Mouse (Mus musculus): ENCODE data around the gene Clip2. TPM values are rescaled to one million over a fixed set of nuclear protein-coding genes. Genes with fewer than 3 reads are reported as not detected.

Gene Clip2
- polyA plus RNA-seq, 1 experiment, result 21.9 TPM

DNA sequence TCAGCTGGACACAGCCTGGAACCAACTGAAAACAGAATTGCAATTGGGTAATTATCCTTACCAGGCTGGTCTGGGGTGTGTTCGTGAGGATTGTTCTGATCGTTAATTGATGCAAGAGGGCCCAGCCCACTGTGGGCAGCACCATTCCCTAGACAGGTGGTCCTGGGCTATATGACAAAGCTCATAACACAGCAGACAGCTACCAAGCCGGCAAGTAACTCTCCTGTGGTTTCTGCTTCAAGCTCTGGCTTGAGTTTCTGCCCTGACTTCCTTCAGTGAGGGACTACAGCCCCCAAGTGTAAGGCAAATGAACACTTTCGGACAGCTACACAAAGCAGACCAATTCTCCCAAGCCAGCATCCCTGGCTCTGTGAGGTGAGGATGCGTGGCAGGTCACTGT is 55.2 kb downstream of the Clip2 start:
- WGBS, result 93% methylated on average over 5 of the region's 5 CpGs
- TF ChIP-seq CTCF (IDR thresholded peaks at IDR 0.05; ENCODE audit: insufficient read depth, low read length) (no peak), POLR2A (IDR thresholded peaks at IDR 0.05; ENCODE audit: borderline replicate concordance, extremely low read depth, low read depth, low read length) (no peak)
- Histone ChIP-seq H3K4me3 (replicated peaks; ENCODE audit: extremely low read depth, low read depth, low read length) (no peak overlapping the region), H3K4me1 (ENCODE audit: control insufficient read depth, insufficient read depth, low read length) (peaks cover 4% of the 10 kb centered on the region)
- no peak for DNase-seq

- H3K4me3 ChIP-seq (replicated peaks; ENCODE audit: extremely low read depth, low read depth, low read length), result no peak overlapping the region
- TF ChIP-seq CTCF (IDR thresholded peaks at IDR 0.05; ENCODE audit: insufficient read depth, low read length) (no peak), POLR2A (IDR thresholded peaks at IDR 0.05; ENCODE audit: borderline replicate concordance, extremely low read depth, low read depth, low read length) (no peak)
- WGBS, result 61% methylated on average over 4 of the region's 4 CpGs
- peaks cover 7% of the 10 kb centered on the region for H3K4me1 ChIP-seq (ENCODE audit: control insufficient read depth, insufficient read depth, low read length)
- no peak for DNase-seq
Measured at GRCm38 (mm10) chr5:134495796-134496195, 56.4 kb downstream of the Clip2 start.

DNA sequence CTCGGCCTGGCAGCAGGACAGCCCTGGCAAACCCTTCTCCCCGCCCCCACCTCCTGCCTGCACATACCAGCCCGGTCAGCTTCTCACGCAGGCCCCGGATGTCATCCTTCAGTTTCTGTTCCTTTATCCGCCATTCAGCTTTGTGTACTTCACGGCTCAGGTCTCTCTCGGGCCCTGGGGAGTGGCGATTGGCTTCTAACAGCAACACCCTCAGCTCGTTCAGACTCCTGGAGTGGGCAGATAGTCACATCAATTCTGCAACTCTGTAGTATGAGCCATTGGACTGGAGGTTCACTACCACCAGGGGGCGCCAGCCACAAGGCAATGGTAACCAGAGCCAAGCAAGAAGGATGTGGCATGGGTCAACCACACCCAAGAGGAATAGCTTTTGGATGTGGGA is 58.1 kb downstream of the Clip2 start:
- TF ChIP-seq CTCF (IDR thresholded peaks at IDR 0.05; ENCODE audit: insufficient read depth, low read length) (peak; percentile 94), POLR2A (IDR thresholded peaks at IDR 0.05; ENCODE audit: borderline replicate concordance, extremely low read depth, low read depth, low read length) (no peak)
- DNase-seq, result peak; percentile 84
- 51% methylated on average over 11 of the region's 11 CpGs for WGBS
- H3K4me1 ChIP-seq (ENCODE audit: control insufficient read depth, insufficient read depth, low read length), result peaks cover 9% of the 10 kb centered on the region
- no peak overlapping the region for H3K4me3 ChIP-seq (replicated peaks; ENCODE audit: extremely low read depth, low read depth, low read length)

DNA sequence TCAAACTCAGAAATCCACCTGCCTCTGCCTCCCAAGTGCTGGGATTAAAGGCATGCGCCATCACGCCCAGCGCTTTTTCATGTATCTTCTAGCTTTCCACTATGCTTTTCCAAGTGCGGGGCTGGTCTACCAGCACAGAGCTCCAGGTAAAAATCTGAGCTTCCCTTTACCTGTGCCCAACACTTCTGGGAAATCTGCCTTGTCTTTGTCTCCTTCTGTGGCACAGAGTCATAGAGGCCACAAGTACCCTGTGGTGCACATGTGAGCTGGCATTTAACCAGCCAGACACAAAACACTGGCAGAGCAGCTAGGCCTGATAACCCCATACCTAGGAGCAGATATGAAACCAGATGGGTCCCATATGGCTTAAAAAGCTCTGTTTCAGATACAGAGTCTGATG is 59.3 kb downstream of the Clip2 start:
- Histone ChIP-seq H3K4me1 (ENCODE audit: control insufficient read depth, insufficient read depth, low read length) (peaks cover 9% of the 10 kb centered on the region), H3K4me3 (replicated peaks; ENCODE audit: extremely low read depth, low read depth, low read length) (no peak overlapping the region)
- no peak for DNase-seq
- 98% methylated on average over 4 of the region's 4 CpGs for WGBS
- TF ChIP-seq CTCF (IDR thresholded peaks at IDR 0.05; ENCODE audit: insufficient read depth, low read length), result no peak
- no peak for TF ChIP-seq POLR2A (IDR thresholded peaks at IDR 0.05; ENCODE audit: borderline replicate concordance, extremely low read depth, low read depth, low read length)

GRCm38 (mm10) chr5:134491712-134492417 is 60.4 kb downstream of the Clip2 start:
- peak; percentile 93 for TF ChIP-seq CTCF (IDR thresholded peaks at IDR 0.05; ENCODE audit: insufficient read depth, low read length)
- no peak for TF ChIP-seq POLR2A (IDR thresholded peaks at IDR 0.05; ENCODE audit: borderline replicate concordance, extremely low read depth, low read depth, low read length)
- Histone ChIP-seq H3K4me3 (replicated peaks; ENCODE audit: extremely low read depth, low read depth, low read length) (no peak overlapping the region), H3K4me1 (ENCODE audit: control insufficient read depth, insufficient read depth, low read length) (peaks cover 9% of the 10 kb centered on the region)
- DNase-seq, result peak; percentile 80
- 26% methylated on average over 18 of the region's 18 CpGs for WGBS

DNA sequence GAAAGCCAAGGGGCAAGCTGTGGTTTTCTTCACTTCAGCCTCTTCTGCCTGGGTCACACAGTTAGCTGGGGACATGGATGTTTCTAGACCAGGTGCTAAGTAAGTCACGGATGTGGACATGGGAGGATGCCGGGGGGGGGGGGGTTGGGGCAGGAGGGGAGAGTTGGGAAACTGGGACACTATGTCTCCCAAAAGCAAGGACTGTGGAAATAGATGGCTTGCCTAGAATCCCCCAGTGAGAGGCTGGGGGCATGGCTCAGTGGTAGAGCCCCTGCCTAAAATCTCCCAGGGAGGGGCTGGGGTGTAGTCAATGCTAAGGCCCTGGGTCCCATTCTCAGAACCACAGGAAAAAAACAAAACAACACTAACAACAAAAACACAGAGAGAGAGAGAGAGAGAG is 61.0 kb downstream of the Clip2 start:
- no peak for TF ChIP-seq CTCF (IDR thresholded peaks at IDR 0.05; ENCODE audit: insufficient read depth, low read length)
- TF ChIP-seq POLR2A (IDR thresholded peaks at IDR 0.05; ENCODE audit: borderline replicate concordance, extremely low read depth, low read depth, low read length), result no peak
- no peak overlapping the region for H3K4me3 ChIP-seq (replicated peaks; ENCODE audit: extremely low read depth, low read depth, low read length)
- H3K4me1 ChIP-seq (ENCODE audit: control insufficient read depth, insufficient read depth, low read length), result peaks cover 9% of the 10 kb centered on the region
- no peak for DNase-seq
- WGBS, result 70% methylated on average over 2 of the region's 2 CpGs

GRCm38 (mm10) chr5:134490465-134490864 is 61.8 kb downstream of the Clip2 start:
- Histone ChIP-seq H3K4me3 (replicated peaks; ENCODE audit: extremely low read depth, low read depth, low read length) (no peak overlapping the region), H3K4me1 (ENCODE audit: control insufficient read depth, insufficient read depth, low read length) (peaks cover 9% of the 10 kb centered on the region)
- TF ChIP-seq POLR2A (IDR thresholded peaks at IDR 0.05; ENCODE audit: borderline replicate concordance, extremely low read depth, low read depth, low read length) (no peak), CTCF (IDR thresholded peaks at IDR 0.05; ENCODE audit: insufficient read depth, low read length) (peak; percentile 55)
- peak; percentile 28 for DNase-seq
- 86% methylated on average over 12 of the region's 12 CpGs for WGBS

DNA sequence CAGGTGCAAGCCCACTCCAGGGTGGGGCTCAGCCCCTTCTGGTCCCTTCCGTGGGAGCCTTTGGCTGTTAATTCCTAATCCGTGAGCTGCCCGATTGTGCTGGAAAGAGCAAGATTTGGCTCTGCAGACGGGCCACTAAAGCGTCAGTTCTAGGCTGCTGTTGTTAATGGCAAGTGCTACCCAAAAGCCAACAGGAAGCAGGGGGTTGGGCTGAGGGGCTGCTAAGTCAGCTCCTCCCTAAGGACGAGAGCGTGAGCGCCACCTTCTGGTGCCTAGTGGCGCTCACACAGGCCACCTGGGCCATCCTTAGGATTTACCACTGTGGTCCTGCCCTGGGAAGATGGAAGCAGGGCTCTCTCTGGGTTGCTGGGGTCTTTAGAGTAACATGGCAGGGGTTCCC is 62.7 kb downstream of the Clip2 start:
- Histone ChIP-seq H3K4me1 (ENCODE audit: control insufficient read depth, insufficient read depth, low read length) (peaks cover 9% of the 10 kb centered on the region), H3K4me3 (replicated peaks; ENCODE audit: extremely low read depth, low read depth, low read length) (no peak overlapping the region)
- DNase-seq, result peak; percentile 35
- peak; percentile 62 for TF ChIP-seq CTCF (IDR thresholded peaks at IDR 0.05; ENCODE audit: insufficient read depth, low read length)
- TF ChIP-seq POLR2A (IDR thresholded peaks at IDR 0.05; ENCODE audit: borderline replicate concordance, extremely low read depth, low read depth, low read length), result no peak
- WGBS, result 34% methylated on average over 9 of the region's 9 CpGs

GRCm38 (mm10) chr5:134488596-134488995 is 63.6 kb downstream of the Clip2 start:
- Histone ChIP-seq H3K4me1 (ENCODE audit: control insufficient read depth, insufficient read depth, low read length) (peaks cover 9% of the 10 kb centered on the region), H3K4me3 (replicated peaks; ENCODE audit: extremely low read depth, low read depth, low read length) (no peak overlapping the region)
- DNase-seq, result no peak
- no peak for TF ChIP-seq POLR2A (IDR thresholded peaks at IDR 0.05; ENCODE audit: borderline replicate concordance, extremely low read depth, low read depth, low read length)
- TF ChIP-seq CTCF (IDR thresholded peaks at IDR 0.05; ENCODE audit: insufficient read depth, low read length), result no peak
- WGBS, result 94% methylated on average over 4 of the region's 4 CpGs

DNA sequence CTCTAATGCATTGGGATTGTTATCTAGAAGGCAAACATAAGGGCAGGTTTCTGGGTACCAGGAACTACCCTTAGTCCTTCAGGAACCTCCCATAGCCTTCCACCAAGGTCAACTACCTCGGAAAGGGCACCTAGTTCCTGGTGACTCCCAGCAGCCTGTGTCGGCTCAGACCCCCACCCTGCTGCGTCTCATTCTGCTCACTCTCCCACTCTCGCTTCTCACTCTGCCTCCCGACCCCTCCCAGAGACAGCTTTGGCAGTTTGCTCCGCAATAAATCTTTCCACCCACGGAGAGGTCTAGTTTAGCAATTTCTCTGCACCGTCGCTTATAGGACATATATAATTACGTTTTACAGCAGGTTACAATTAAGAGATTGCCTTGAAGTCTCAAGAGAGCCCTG is 64.2 kb downstream of the Clip2 start:
- 76% methylated on average over 10 of the region's 10 CpGs for WGBS

More for the DNA sequence above, 64.2 kb downstream of the Clip2 start:
- Histone ChIP-seq H3K4me3 (replicated peaks; ENCODE audit: extremely low read depth, low read depth, low read length) (no peak overlapping the region), H3K4me1 (ENCODE audit: control insufficient read depth, insufficient read depth, low read length) (peaks cover 9% of the 10 kb centered on the region)
- TF ChIP-seq POLR2A (IDR thresholded peaks at IDR 0.05; ENCODE audit: borderline replicate concordance, extremely low read depth, low read depth, low read length) (no peak), CTCF (IDR thresholded peaks at IDR 0.05; ENCODE audit: insufficient read depth, low read length) (no peak)
- DNase-seq, result no peak
